Mouse (Mus musculus) heart, embryonic 10.5 days (tissue): ENCODE measurements around the gene Dnah8. TPM values are rescaled to one million over a fixed set of nuclear protein-coding genes. Genes with fewer than 3 reads are reported as not detected.

Experiments
- DNase-seq: peaks from one replicate; pipeline ENCODE4 v3.0.0-alpha.2; 2017; ENCODE audit warnings: low spot score
- H3K27ac ChIP-seq: fragments of 300-500 bp; sonication (generic); 2 replicates; pipeline ENCODE4 v1.5.1; 2016; ENCODE audit warnings: mild to moderate bottlenecking
- H3K27me3 ChIP-seq: fragments of 300-500 bp; sonication (generic); 2 replicates; pipeline ENCODE4 v1.6.1; 2016; ENCODE audit warnings: mild to moderate bottlenecking; ENCODE audit not compliant: poor library complexity, insufficient read depth, severe bottlenecking
- H3K36me3 ChIP-seq: fragments of 300-500 bp; sonication (generic); 2 replicates; pipeline ENCODE4 v1.6.1; 2016; ENCODE audit warnings: mild to moderate bottlenecking, moderate library complexity
- H3K4me1 ChIP-seq: fragments of 300-500 bp; sonication (generic); 2 replicates; pipeline ENCODE4 v1.6.1; 2016; ENCODE audit warnings: mild to moderate bottlenecking
- H3K4me3 ChIP-seq: fragments of 300-500 bp; sonication (generic); 2 replicates; pipeline ENCODE4 v1.5.1; 2016; ENCODE audit warnings: mild to moderate bottlenecking, moderate library complexity
- H3K9me3 ChIP-seq: fragments of 300-500 bp; sonication (generic); 2 replicates; pipeline ENCODE4 v1.6.1; 2016; ENCODE audit warnings: mild to moderate bottlenecking, moderate library complexity
- WGBS: fragments of 180-500 bp; shearing (Covaris S2); methylation state at CpG from one replicate; pipeline ENCODE4 v1.1.7; 2016; 5-methylcytosine and 5-hydroxymethylcytosine counted together
- polyA plus RNA-seq: library from polyadenylated mRNA; unstranded; fragments of >200 nt; fragmentation: Nextera tagmentation; extraction: Ambion mirVana; gene quantifications from 2 replicates; pipeline ENCODE4 v1.2.1, GENCODE M21; 2016

The Dnah8 gene
- polyA plus RNA-seq, 1 experiment from 2014 or later, result 3.0 TPM

DNA sequence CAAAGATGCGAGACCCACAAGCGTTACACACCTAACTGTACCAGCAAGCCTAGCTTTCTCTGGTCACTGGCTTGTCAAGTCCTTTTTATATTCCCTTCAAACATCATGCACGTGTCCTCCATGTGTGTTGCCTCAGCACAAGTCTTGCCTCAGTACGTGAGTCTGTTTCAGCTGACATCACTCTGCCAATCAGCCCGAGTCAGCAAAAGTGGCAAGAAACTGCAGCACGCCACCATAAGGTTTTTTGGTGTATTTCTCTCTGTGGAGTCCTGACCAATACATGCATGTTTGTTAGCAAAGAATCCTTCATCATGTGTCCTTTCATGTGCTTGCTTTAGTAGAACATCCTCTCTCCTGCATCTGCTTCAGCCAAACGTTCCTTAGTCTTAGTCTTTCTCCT is 200.3 kb downstream of the Dnah8 start:
- no peak for DNase-seq
- Histone ChIP-seq H3K4me3 (no peak overlapping the region), H3K27me3 (no peaks in the 10 kb centered on the region), H3K27ac (no peak overlapping the region), H3K9me3 (no peaks in the 10 kb centered on the region), H3K4me1 (peaks cover 20% of the 10 kb centered on the region), H3K36me3 (no peaks in the 10 kb centered on the region)
- 83% methylated on average over 7 of the region's 7 CpGs for WGBS

DNA sequence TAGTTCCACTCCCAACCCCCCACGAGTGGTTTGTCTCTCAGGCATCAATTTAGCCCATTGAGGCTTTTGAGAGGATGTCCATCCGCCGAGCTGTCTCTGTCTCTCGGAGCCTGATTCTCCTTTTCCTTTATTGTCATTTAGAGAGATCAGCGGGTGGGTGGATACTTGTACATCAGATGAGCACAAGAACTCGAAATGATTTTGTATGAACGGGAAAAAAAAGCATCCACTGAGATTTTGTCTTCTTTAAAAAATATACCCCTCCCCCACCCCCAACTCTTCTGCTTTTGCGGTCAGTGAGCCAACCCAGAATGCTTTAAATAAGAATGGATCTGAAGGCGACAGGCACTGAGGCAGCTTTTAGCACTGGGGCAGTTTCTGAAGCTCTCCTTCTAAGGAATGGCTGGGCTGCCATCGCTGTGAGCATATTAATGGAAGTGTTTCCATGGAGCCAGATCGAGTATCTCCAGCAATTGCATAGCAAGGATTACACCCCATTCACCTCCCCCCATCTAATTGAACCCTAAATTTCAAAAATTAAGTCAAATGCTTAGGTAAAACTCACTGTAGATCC is 201.7 kb downstream of the Dnah8 start:
- no peak for DNase-seq
- no peaks in the 10 kb centered on the region for H3K9me3 ChIP-seq
- no peak overlapping the region for H3K27ac ChIP-seq
- H3K4me3 ChIP-seq, result no peak overlapping the region
- H3K27me3 ChIP-seq, result no peaks in the 10 kb centered on the region
- peaks cover 18% of the 10 kb centered on the region for H3K4me1 ChIP-seq
- 61% methylated on average over 11 of the region's 11 CpGs for WGBS
- no peaks in the 10 kb centered on the region for H3K36me3 ChIP-seq

DNA sequence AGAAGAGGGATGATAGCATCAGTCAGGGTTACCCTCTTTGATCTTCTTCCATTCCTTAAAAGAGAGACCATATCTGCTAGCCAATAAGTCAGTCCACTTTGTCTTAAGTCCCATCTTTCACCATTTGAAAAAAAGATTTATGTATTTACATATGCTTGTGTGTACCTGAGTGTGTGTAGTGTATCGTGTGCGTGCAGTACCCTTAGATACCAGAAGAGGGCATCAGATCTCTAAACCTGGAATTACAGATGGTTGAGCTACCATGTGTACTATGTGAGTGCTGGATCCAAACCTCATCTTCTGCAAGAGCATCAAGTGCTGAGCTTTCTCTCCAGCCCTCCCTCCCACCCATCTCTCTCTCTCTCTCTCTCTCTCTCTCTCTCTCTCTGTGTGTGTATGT is 207.0 kb downstream of the Dnah8 start:
- no peak overlapping the region for H3K27ac ChIP-seq
- H3K36me3 ChIP-seq, result no peaks in the 10 kb centered on the region
- WGBS, result 94% methylated on average over 2 of the region's 2 CpGs
- no peak overlapping the region for H3K4me3 ChIP-seq
- H3K4me1 ChIP-seq, result peaks cover 5% of the 10 kb centered on the region
- H3K27me3 ChIP-seq, result no peaks in the 10 kb centered on the region
- H3K9me3 ChIP-seq, result no peaks in the 10 kb centered on the region
- DNase-seq, result no peak

DNA sequence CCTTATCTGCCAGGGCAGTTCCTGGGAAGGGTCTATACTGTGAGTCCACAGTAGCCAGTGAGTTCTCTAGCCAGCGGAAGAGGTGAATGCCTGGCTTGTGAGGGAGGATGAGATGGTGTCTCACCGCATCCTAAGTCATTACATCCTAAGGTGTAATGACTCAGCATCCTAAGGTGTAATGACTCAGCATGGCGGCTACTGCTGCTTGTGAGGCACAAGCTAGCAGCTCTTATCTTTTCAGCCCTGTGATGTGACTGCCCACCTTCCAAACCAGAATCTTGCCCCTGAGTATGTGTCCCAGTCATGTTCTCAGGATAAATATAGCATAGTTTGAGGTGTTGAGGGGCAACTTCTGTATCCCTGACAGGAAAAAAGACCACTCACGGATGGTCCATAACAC is 211.3 kb downstream of the Dnah8 start:
- H3K27ac ChIP-seq, result no peak overlapping the region
- H3K27me3 ChIP-seq, result no peaks in the 10 kb centered on the region
- no peaks in the 10 kb centered on the region for H3K36me3 ChIP-seq
- no peak overlapping the region for H3K4me3 ChIP-seq
- H3K9me3 ChIP-seq, result no peaks in the 10 kb centered on the region
- H3K4me1 ChIP-seq, result peaks cover 7% of the 10 kb centered on the region
- WGBS, result 68% methylated on average over 4 of the region's 4 CpGs
- DNase-seq, result no peak

DNA sequence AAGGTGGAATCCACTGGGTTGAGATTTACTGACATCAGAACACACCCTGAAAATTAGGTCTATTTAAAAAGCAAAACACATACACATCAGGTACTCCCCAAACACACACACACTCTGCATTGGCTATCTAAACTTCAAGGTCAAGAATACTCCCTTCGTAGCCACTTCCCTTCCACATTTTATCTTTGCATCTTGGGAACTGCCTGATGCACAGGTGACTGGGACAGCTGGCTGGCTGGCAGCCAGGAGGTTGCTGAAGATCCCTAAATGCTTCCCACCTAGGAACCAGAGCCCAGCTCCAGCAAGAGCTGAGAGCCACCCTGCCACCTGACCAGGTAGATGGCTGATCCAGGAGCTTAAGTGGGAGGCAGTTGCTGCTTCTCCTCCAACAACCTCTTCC is 212.9 kb downstream of the Dnah8 start:
- Histone ChIP-seq H3K4me1 (peaks cover 7% of the 10 kb centered on the region), H3K36me3 (no peaks in the 10 kb centered on the region), H3K27ac (no peak overlapping the region), H3K27me3 (no peaks in the 10 kb centered on the region), H3K9me3 (no peaks in the 10 kb centered on the region), H3K4me3 (no peak overlapping the region)
- no peak for DNase-seq
- WGBS, result 61% methylated on average over 1 of the region's 1 CpGs

DNA sequence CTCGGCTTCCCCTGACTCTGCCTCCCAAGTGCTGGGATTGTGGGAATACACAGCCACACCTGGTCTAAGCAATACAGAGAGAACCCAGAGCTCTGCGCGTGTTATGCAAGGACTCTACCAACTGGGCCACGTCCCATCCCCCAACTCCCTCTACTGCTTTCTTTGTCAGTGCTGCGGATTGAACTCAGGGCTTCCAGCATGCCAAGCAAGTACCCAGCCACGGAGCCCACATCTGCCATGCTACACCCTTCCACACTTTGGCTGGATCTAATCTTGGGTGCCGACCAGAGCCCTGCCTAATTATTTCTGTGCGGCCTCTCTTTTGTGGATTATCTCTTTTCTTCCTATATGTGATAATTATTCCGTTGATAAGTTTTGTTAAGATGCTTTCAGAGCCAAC is 215.9 kb downstream of the Dnah8 start:
- Histone ChIP-seq H3K27me3 (no peaks in the 10 kb centered on the region), H3K4me3 (no peak overlapping the region), H3K4me1 (peaks cover 7% of the 10 kb centered on the region), H3K36me3 (no peaks in the 10 kb centered on the region), H3K9me3 (no peaks in the 10 kb centered on the region), H3K27ac (no peak overlapping the region)
- no peak for DNase-seq
- WGBS, result 69% methylated on average over 9 of the region's 9 CpGs

DNA sequence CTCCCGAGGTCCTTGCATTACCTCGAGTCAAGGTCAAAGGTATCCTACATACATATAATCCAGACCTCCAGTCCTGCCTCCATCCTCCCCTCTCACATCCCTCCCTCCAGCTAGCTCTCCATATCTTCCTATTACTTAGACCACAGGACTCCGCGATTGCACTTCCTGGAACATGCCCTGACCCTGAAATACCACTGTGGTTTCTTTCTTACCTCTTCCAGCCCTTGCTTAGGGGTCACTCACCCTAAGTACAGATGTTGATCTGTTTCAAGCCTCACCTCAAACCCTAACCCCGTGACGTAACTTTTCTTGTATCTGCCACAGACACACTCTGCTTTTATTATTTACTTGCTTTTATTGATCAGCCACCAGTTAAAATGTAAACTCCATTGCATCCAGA is 218.2 kb downstream of the Dnah8 start:
- WGBS, result 73% methylated on average over 6 of the region's 6 CpGs
- Histone ChIP-seq H3K9me3 (no peaks in the 10 kb centered on the region), H3K4me3 (no peak overlapping the region), H3K27me3 (no peaks in the 10 kb centered on the region), H3K36me3 (no peaks in the 10 kb centered on the region), H3K4me1 (no peaks in the 10 kb centered on the region), H3K27ac (no peak overlapping the region)
- DNase-seq, result no peak

DNA sequence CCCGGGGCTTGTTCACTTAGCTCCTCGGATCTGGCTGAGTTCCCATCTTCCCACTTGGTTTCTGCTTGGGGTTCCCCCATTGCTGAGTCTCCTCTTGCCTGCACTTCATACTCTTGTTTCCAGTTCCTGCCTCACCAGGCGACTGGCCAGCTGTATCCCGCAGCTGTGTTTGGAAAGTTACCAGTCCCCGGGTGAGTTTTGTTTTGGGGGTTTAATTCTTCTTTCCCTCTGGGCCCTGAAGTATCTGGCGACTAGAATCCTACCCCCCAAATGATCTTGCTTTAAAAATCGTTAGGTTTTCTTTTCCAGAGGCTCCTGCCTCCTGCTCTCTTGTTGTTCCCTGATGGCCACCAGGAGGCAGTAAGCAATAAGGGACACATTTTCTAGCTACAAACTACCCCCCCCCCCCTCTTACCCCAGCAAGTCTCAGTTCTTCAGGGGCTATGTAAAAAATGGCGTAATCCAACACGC is 220.2 kb downstream of the Dnah8 start:
- Histone ChIP-seq H3K36me3 (no peaks in the 10 kb centered on the region), H3K4me1 (no peaks in the 10 kb centered on the region), H3K27me3 (no peaks in the 10 kb centered on the region), H3K27ac (no peak overlapping the region), H3K9me3 (no peaks in the 10 kb centered on the region), H3K4me3 (no peak overlapping the region)
- no peak for DNase-seq
- 50% methylated on average over 9 of the region's 9 CpGs for WGBS

DNA sequence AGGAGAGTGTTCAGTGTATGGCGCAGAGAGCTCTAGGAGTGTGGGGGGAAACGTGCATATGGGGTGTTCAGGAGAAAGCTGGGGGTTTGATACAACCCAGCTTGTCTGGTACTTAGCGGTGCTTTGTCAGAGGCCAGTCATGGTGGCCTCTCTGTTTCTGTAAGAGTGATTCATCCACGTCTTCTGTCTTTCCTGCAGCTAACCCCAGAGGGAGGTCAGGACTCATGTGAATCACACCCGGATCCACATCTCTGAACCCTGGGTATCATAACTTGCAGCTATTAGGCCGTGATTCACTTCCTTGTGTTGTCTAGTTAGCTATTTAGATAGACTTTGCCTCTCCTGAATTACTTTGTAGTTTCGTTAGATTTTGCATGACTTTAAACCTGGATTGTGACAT is 223.3 kb downstream of the Dnah8 start:
- H3K4me3 ChIP-seq, result no peak overlapping the region
- H3K27ac ChIP-seq, result no peak overlapping the region
- no peaks in the 10 kb centered on the region for H3K36me3 ChIP-seq
- H3K27me3 ChIP-seq, result no peaks in the 10 kb centered on the region
- 85% methylated on average over 7 of the region's 7 CpGs for whole genome bisulfite sequencing
- DNase-seq, result no peak
- no peaks in the 10 kb centered on the region for H3K4me1 ChIP-seq
- H3K9me3 ChIP-seq, result no peaks in the 10 kb centered on the region

DNA sequence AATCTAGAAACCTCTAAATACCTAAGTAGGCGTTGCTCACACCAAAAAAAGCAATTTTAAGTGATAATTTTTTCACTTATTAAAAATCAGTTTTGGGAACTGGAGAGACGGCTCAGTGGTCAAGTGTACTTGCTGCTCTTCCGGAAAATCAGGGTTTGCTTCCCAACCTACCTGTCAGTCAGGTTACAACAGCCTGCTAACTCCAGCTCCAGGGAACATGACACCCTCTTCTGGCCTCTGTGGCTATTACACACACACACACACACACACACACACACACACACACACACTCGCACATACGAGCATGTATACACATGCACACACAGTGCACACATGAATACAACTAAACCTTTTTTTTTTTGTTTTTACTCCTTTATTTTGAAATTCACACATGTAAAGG is 223.9 kb downstream of the Dnah8 start:
- no peaks in the 10 kb centered on the region for H3K4me1 ChIP-seq
- H3K27me3 ChIP-seq, result no peaks in the 10 kb centered on the region
- H3K4me3 ChIP-seq, result no peak overlapping the region
- no peaks in the 10 kb centered on the region for H3K36me3 ChIP-seq
- no peaks in the 10 kb centered on the region for H3K9me3 ChIP-seq
- 89% methylated on average over 5 of the region's 5 CpGs for WGBS
- H3K27ac ChIP-seq, result no peak overlapping the region
- DNase-seq, result no peak

DNA sequence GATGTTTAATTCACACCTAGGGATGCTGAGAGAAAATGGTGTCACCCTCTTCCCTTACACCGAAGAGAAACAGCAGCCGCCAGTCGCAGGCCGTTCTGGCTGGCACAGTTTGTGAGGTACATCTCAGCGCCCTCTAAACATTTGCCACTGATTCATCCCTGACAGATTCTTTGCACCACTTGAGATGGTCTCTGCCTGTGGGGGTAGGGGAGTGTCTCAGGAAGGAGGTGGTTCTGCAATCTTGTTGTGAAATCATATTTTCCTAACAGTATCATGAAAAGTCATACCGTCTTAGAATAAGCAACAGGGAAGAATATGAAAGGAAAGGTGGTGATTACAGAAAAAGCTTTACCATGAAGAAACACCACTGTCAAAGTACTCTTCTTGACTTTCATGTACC is 224.7 kb downstream of the Dnah8 start:
- Histone ChIP-seq H3K4me1 (no peaks in the 10 kb centered on the region), H3K9me3 (no peaks in the 10 kb centered on the region)
- WGBS, result 73% methylated on average over 6 of the region's 6 CpGs

DNA sequence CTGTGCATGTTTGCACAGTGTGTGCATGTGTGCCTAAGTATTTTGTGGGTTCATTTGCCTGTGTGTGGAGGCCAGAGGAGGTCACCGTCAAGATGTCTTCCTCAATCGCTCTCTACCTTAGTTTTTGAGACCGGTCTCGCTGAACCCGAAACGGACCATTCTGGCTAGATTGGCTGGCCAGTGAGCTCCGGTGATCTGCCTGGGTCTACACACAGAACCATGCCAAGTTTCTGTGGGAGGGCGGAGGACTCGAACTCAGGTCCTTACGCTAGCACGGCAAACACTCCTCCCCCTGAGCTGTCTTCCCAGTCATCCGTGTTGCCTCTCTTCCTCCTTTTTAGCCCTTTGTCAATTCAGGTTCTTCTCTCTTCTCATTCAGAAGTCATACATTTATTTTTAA is 225.7 kb downstream of the Dnah8 start:
- no peak overlapping the region for H3K4me3 ChIP-seq
- no peaks in the 10 kb centered on the region for H3K4me1 ChIP-seq
- H3K36me3 ChIP-seq, result no peaks in the 10 kb centered on the region
- no peaks in the 10 kb centered on the region for H3K27me3 ChIP-seq
- no peak for DNase-seq
- 93% methylated on average over 12 of the region's 12 CpGs for WGBS
- no peaks in the 10 kb centered on the region for H3K9me3 ChIP-seq
- H3K27ac ChIP-seq, result no peak overlapping the region

More for the DNA sequence above, 224.7 kb downstream of the Dnah8 start:
- H3K36me3 ChIP-seq, result no peaks in the 10 kb centered on the region
- H3K27ac ChIP-seq, result no peak overlapping the region
- no peaks in the 10 kb centered on the region for H3K27me3 ChIP-seq
- no peak overlapping the region for H3K4me3 ChIP-seq
- DNase-seq, result no peak

DNA sequence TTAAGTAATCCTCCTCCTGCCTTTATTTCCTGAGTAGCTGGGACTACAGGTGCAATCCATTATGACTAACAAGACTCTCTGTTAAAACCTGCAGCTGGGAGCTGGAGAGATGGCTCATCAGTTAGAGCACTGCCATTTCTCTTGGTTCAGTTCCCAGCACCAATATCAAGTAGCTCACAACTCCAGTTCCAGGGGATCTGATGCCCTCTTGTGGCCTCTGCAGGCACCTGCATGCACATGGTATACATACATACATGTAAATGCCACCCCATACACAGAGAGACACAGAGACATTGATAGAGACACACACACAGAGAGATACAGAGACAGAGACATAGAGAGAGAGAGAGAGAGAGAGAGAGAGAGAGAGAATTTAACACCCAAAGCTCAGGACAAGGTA is 228.2 kb downstream of the Dnah8 start:
- DNase-seq, result no peak
- no peaks in the 10 kb centered on the region for H3K36me3 ChIP-seq
- no peak overlapping the region for H3K27ac ChIP-seq
- no peaks in the 10 kb centered on the region for H3K27me3 ChIP-seq
- no peaks in the 10 kb centered on the region for H3K9me3 ChIP-seq
- H3K4me3 ChIP-seq, result no peak overlapping the region
- H3K4me1 ChIP-seq, result no peaks in the 10 kb centered on the region

DNA sequence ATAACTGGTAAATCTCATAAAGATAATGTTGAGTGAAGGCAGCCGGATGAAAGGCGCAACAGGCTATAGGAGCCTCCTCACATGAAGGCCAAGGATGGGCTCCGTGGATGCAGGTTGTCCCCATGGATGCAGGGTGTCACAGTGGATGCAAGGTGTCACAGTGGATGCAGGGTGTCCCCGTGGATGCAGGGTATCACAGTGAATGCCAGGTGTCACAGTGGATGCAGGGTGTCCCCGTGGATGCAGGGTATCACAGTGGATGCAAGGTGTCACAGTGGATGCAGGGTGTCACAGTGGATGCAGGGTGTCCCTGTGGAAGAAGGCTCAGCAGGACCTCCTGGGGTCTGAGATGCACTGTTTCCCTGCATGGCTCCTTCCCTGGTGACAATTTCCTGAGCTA is 233.2 kb downstream of the Dnah8 start:
- Histone ChIP-seq H3K4me3 (no peak overlapping the region), H3K27me3 (no peaks in the 10 kb centered on the region), H3K27ac (no peak overlapping the region), H3K9me3 (no peaks in the 10 kb centered on the region), H3K4me1 (peaks cover 7% of the 10 kb centered on the region; the same call in 1 of the 2 replicates), H3K36me3 (no peaks in the 10 kb centered on the region)
- no peak for DNase-seq
- WGBS, result 89% methylated on average over 5 of the region's 5 CpGs
